Mouse (Mus musculus) testis, adult 2 months (tissue): Measurements from ENCODE around the gene Cmtm4.

Source experiments
- CTCF ChIP-seq: fragments of 200-500 bp; IDR thresholded peaks from 2 replicates; pipeline ENCODE4 v1.5.1; 2012; ENCODE audit warnings: low read depth, mild to moderate bottlenecking, inconsistent platforms, low read length, moderate library complexity; ENCODE audit not compliant: control insufficient read depth, insufficient read depth, insufficient replicate concordance
- POLR2A ChIP-seq: fragments of 200-500 bp; IDR thresholded peaks from 2 replicates; pipeline ENCODE4 v1.6.1; 2012; ENCODE audit warnings: low read depth, mild to moderate bottlenecking, inconsistent platforms, low read length, moderate library complexity; ENCODE audit not compliant: control insufficient read depth

DNA sequence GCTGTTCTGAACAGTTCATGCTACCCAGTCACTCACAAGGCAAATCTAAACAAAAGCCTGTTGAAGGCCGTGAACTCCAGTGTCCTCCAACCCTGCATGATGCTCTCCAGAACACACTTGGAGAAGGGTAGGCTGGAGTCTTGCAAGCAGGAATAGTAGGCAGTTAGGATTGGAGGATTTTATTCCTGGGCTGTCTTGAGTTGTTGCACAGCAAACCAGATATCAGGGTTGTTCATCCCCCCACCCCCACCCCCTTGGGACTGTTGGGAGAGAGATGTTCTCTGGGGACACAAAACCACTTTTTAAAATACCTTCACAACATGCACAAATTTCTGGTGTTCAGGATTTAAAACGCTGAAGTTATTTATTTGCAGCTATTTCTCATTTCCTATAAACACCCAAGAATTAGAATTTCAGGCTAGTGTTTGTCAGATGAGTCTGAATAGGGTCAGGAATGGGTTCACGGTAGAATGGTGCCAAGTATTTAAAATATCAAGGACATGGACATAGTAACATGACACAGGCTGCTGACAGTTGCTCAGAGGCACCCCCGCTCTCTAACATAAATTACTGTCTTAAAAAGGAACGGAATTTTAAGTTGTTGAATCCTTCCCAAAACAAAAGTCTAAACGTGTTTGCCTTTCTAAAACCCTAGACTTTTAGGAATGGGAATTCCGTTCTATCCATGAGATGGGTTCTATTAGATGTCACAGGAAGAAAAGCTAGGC, 17.4 kb upstream of the Cmtm4 start:
- no peak for TF ChIP-seq POLR2A
- TF ChIP-seq CTCF: no peak
